Mouse (Mus musculus): ENCODE data around the gene Pkig. TPM values are rescaled to one million over a fixed set of nuclear protein-coding genes. Genes with fewer than 3 reads are reported as not detected.
"Not testable (repeated sequence)": the region's sequence is repeated elsewhere in the genome, so short reads cannot be mapped to it uniquely, and the experiment has no call there.

Gene Pkig
- polyA plus RNA-seq, 1 experiment: not detected

GRCm38 (mm10) chr2:163617232-163617863 lies 40.8 kb upstream of the Pkig start:
- H3K4me1 ChIP-seq (ENCODE audit: control insufficient read depth, insufficient read depth, low read length): no peaks in the 10 kb centered on the region
- no peak overlapping the region for H3K4me3 ChIP-seq (ENCODE audit: insufficient read depth, low read depth, low read length)
- 78% methylated on average over 3 of the region's 3 CpGs for WGBS
- H3K27ac ChIP-seq (ENCODE audit: insufficient read depth, low read depth, low read length): 0 out of 2 replicates have a peak overlapping the region, but pooled peaks have one; percentile 13
- TF ChIP-seq POLR2A (IDR thresholded peaks at IDR 0.05; ENCODE audit: insufficient read depth, low read depth, low read length) (no peak), CTCF (IDR thresholded peaks at IDR 0.05; ENCODE audit: insufficient read depth, low read depth, low read length) (no peak)

GRCm38 (mm10) chr2:163617874-163618273 lies 40.3 kb upstream of the Pkig start:
- 95% methylated on average over 4 of the region's 4 CpGs for WGBS
- Histone ChIP-seq H3K4me1 (ENCODE audit: control insufficient read depth, insufficient read depth, low read length) (no peaks in the 10 kb centered on the region), H3K4me3 (ENCODE audit: insufficient read depth, low read depth, low read length) (no peak overlapping the region), H3K27ac (ENCODE audit: insufficient read depth, low read depth, low read length) (no peak overlapping the region)
- no peak for TF ChIP-seq POLR2A (IDR thresholded peaks at IDR 0.05; ENCODE audit: insufficient read depth, low read depth, low read length)
- no peak for TF ChIP-seq CTCF (IDR thresholded peaks at IDR 0.05; ENCODE audit: insufficient read depth, low read depth, low read length)

- H3K27ac ChIP-seq (ENCODE audit: insufficient read depth, low read depth, low read length): no peak overlapping the region
- TF ChIP-seq POLR2A (IDR thresholded peaks at IDR 0.05; ENCODE audit: insufficient read depth, low read depth, low read length) (no peak), CTCF (IDR thresholded peaks at IDR 0.05; ENCODE audit: insufficient read depth, low read depth, low read length) (no peak)
- no peaks in the 10 kb centered on the region for H3K4me1 ChIP-seq (ENCODE audit: control insufficient read depth, insufficient read depth, low read length)
- no peak overlapping the region for H3K4me3 ChIP-seq (ENCODE audit: insufficient read depth, low read depth, low read length)
- 91% methylated on average over 8 of the region's 8 CpGs for WGBS
Measured at GRCm38 (mm10) chr2:163620451-163620850, 37.7 kb upstream of the Pkig start.

- not testable (repeated sequence) for H3K27ac ChIP-seq (ENCODE audit: insufficient read depth, low read depth, low read length); H3K4me3 ChIP-seq (ENCODE audit: insufficient read depth, low read depth, low read length); H3K4me1 ChIP-seq (ENCODE audit: control insufficient read depth, insufficient read depth, low read length)
- WGBS: 89% methylated on average over 3 of the region's 3 CpGs
Measured at GRCm38 (mm10) chr2:163621401-163621800, 36.8 kb upstream of the Pkig start.

GRCm38 (mm10) chr2:163631223-163631622 lies 27.0 kb upstream of the Pkig start:
- Histone ChIP-seq H3K27ac (ENCODE audit: insufficient read depth, low read depth, low read length) (no peak overlapping the region), H3K4me1 (ENCODE audit: control insufficient read depth, insufficient read depth, low read length) (0 out of 2 replicates have a peak, but pooled peaks cover 2% of the 10 kb centered on the region), H3K4me3 (ENCODE audit: insufficient read depth, low read depth, low read length) (no peak overlapping the region)
- 95% methylated on average over 4 of the region's 4 CpGs for WGBS
- TF ChIP-seq POLR2A (IDR thresholded peaks at IDR 0.05; ENCODE audit: insufficient read depth, low read depth, low read length): no peak
- no peak for TF ChIP-seq CTCF (IDR thresholded peaks at IDR 0.05; ENCODE audit: insufficient read depth, low read depth, low read length)

- Histone ChIP-seq H3K27ac (ENCODE audit: insufficient read depth, low read depth, low read length) (no peak overlapping the region), H3K4me1 (ENCODE audit: control insufficient read depth, insufficient read depth, low read length) (0 out of 2 replicates have a peak, but pooled peaks cover 2% of the 10 kb centered on the region), H3K4me3 (ENCODE audit: insufficient read depth, low read depth, low read length) (no peak overlapping the region)
- 91% methylated on average over 2 of the region's 2 CpGs for WGBS
- TF ChIP-seq CTCF (IDR thresholded peaks at IDR 0.05; ENCODE audit: insufficient read depth, low read depth, low read length): no peak
- no peak for TF ChIP-seq POLR2A (IDR thresholded peaks at IDR 0.05; ENCODE audit: insufficient read depth, low read depth, low read length)
Measured at GRCm38 (mm10) chr2:163631715-163632114, 26.5 kb upstream of the Pkig start.

GRCm38 (mm10) chr2:163634211-163634610 lies 24.0 kb upstream of the Pkig start:
- H3K4me3 ChIP-seq (ENCODE audit: insufficient read depth, low read depth, low read length): no peak overlapping the region
- H3K4me1 ChIP-seq (ENCODE audit: control insufficient read depth, insufficient read depth, low read length): peaks cover 4% of the 10 kb centered on the region
- TF ChIP-seq POLR2A (IDR thresholded peaks at IDR 0.05; ENCODE audit: insufficient read depth, low read depth, low read length) (no peak), CTCF (IDR thresholded peaks at IDR 0.05; ENCODE audit: insufficient read depth, low read depth, low read length) (no peak)
- H3K27ac ChIP-seq (ENCODE audit: insufficient read depth, low read depth, low read length): no peak overlapping the region
- WGBS: 74% methylated on average over 2 of the region's 2 CpGs

- H3K4me3 ChIP-seq (ENCODE audit: insufficient read depth, low read depth, low read length): no peak overlapping the region
- no peak overlapping the region for H3K27ac ChIP-seq (ENCODE audit: insufficient read depth, low read depth, low read length)
- no peak for TF ChIP-seq POLR2A (IDR thresholded peaks at IDR 0.05; ENCODE audit: insufficient read depth, low read depth, low read length)
- TF ChIP-seq CTCF (IDR thresholded peaks at IDR 0.05; ENCODE audit: insufficient read depth, low read depth, low read length): no peak
- peaks cover 6% of the 10 kb centered on the region for H3K4me1 ChIP-seq (ENCODE audit: control insufficient read depth, insufficient read depth, low read length)
- 91% methylated on average over 2 of the region's 2 CpGs for WGBS
Measured at GRCm38 (mm10) chr2:163636057-163636456, 22.1 kb upstream of the Pkig start.

- no peak overlapping the region for H3K4me3 ChIP-seq (ENCODE audit: insufficient read depth, low read depth, low read length)
- 43% methylated on average over 5 of the region's 5 CpGs for WGBS
- H3K4me1 ChIP-seq (ENCODE audit: control insufficient read depth, insufficient read depth, low read length): peaks cover 9% of the 10 kb centered on the region
- no peak overlapping the region for H3K27ac ChIP-seq (ENCODE audit: insufficient read depth, low read depth, low read length)
- TF ChIP-seq CTCF (IDR thresholded peaks at IDR 0.05; ENCODE audit: insufficient read depth, low read depth, low read length) (no peak), POLR2A (IDR thresholded peaks at IDR 0.05; ENCODE audit: insufficient read depth, low read depth, low read length) (no peak)
Measured at GRCm38 (mm10) chr2:163637655-163638266, 20.4 kb upstream of the Pkig start.

All from olfactory bulb, adult 2 months (tissue).